Mouse (Mus musculus) lung, embryonic 15.5 days (tissue): ENCODE measurements around the gene Ccdc121. TPM values are rescaled to one million over a fixed set of nuclear protein-coding genes. Genes with fewer than 3 reads are reported as not detected.

Experiments
- ATAC-seq: fragments of 200-750 bp; cut with Nextera tagmentation; 2 replicates; pipeline ENCODE4 v1.8.0; 2017; ENCODE audit warnings: moderate number of reproducible peaks, borderline replicate concordance; ENCODE audit not compliant: low FRiP score, low TSS enrichment; ENCODE audit errors: extremely low read depth
- H3K27ac ChIP-seq: fragments of 300-500 bp; sonication (generic); 2 replicates; pipeline ENCODE4 v1.5.1; 2015; ENCODE audit warnings: moderate library complexity, mild to moderate bottlenecking, inconsistent platforms
- H3K27me3 ChIP-seq: fragments of 300-500 bp; sonication (generic); 2 replicates; pipeline ENCODE4 v1.6.1; 2015; ENCODE audit warnings: inconsistent platforms
- H3K36me3 ChIP-seq: fragments of 300-500 bp; sonication (generic); 2 replicates; pipeline ENCODE4 v1.6.1; 2015; ENCODE audit warnings: inconsistent platforms
- H3K4me1 ChIP-seq: fragments of 300-500 bp; sonication (generic); 2 replicates; pipeline ENCODE4 v1.6.1; 2015; ENCODE audit warnings: inconsistent platforms
- H3K4me2 ChIP-seq: fragments of 300-500 bp; sonication (generic); 2 replicates; pipeline ENCODE4 v1.6.1; 2015; ENCODE audit warnings: inconsistent platforms, mild to moderate bottlenecking, moderate library complexity
- H3K4me3 ChIP-seq: fragments of 300-500 bp; sonication (generic); 2 replicates; pipeline ENCODE4 v1.5.1; 2015; ENCODE audit warnings: mild to moderate bottlenecking, inconsistent platforms
- H3K9ac ChIP-seq: fragments of 300-500 bp; sonication (generic); 2 replicates; pipeline ENCODE4 v1.6.1; 2015; ENCODE audit warnings: inconsistent platforms
- H3K9me3 ChIP-seq: fragments of 300-500 bp; sonication (generic); 2 replicates; pipeline ENCODE4 v1.6.1; 2016; ENCODE audit warnings: inconsistent platforms
- WGBS: fragments of 180-500 bp; shearing (Covaris S2); methylation state at CpG from one replicate; pipeline ENCODE4 v1.1.7; 2015; 5-methylcytosine and 5-hydroxymethylcytosine counted together
- polyA plus RNA-seq: library from polyadenylated mRNA; unstranded; fragments of >200 nt; fragmentation: Nextera tagmentation; extraction: Ambion mirVana; gene quantifications from 2 replicates; pipeline ENCODE4 v1.2.1, GENCODE M21; 2015

Ccdc121 gene
- polyA plus RNA-seq, 1 experiment from 2014 or later: 0.44 TPM

GRCm38 (mm10) chr1:181503471-181503870 is 7.8 kb downstream of the Ccdc121 start:
- no peak for ATAC-seq
- WGBS: 87% methylated on average over 2 of the region's 2 CpGs

GRCm38 (mm10) chr1:181484696-181485095 is 26.6 kb downstream of the Ccdc121 start:
- Histone ChIP-seq H3K27ac (no peak overlapping the region), H3K4me3 (no peak overlapping the region), H3K4me1 (no peaks in the 10 kb centered on the region), H3K9ac (no peak overlapping the region), H3K27me3 (no peaks in the 10 kb centered on the region), H3K4me2 (no peak overlapping the region), H3K36me3 (no peaks in the 10 kb centered on the region), H3K9me3 (no peaks in the 10 kb centered on the region)
- no peak for ATAC-seq
- WGBS: 68% methylated on average over 5 of the region's 5 CpGs

More at GRCm38 (mm10) chr1:181503471-181503870, 7.8 kb downstream of the Ccdc121 start:
- Histone ChIP-seq H3K9ac (no peak overlapping the region), H3K4me3 (no peak overlapping the region), H3K4me2 (no peak overlapping the region), H3K36me3 (no peaks in the 10 kb centered on the region), H3K27ac (no peak overlapping the region), H3K9me3 (no peaks in the 10 kb centered on the region), H3K4me1 (peaks cover 6% of the 10 kb centered on the region), H3K27me3 (no peaks in the 10 kb centered on the region)

GRCm38 (mm10) chr1:181476557-181476956 is 34.7 kb downstream of the Ccdc121 start:
- Histone ChIP-seq H3K4me2 (no peak overlapping the region), H3K36me3 (no peaks in the 10 kb centered on the region), H3K27me3 (no peaks in the 10 kb centered on the region), H3K4me3 (no peak overlapping the region), H3K4me1 (peaks cover 11% of the 10 kb centered on the region; the same call in 1 of the 2 replicates), H3K9me3 (no peaks in the 10 kb centered on the region), H3K27ac (no peak overlapping the region), H3K9ac (no peak overlapping the region)
- no peak for ATAC-seq
- WGBS: 50% methylated on average over 6 of the region's 6 CpGs

- Histone ChIP-seq H3K4me2 (no peak overlapping the region), H3K4me1 (peaks cover 11% of the 10 kb centered on the region; the same call in 1 of the 2 replicates), H3K27me3 (no peaks in the 10 kb centered on the region), H3K9ac (no peak overlapping the region), H3K4me3 (no peak overlapping the region), H3K9me3 (no peaks in the 10 kb centered on the region), H3K27ac (no peak overlapping the region), H3K36me3 (no peaks in the 10 kb centered on the region)
- ATAC-seq: no peak
- WGBS: 52% methylated on average over 8 of the region's 8 CpGs
These were observed 35.1 kb downstream of the Ccdc121 start for GRCm38 (mm10) chr1:181476141-181476540.

GRCm38 (mm10) chr1:181469415-181469814 is 41.8 kb downstream of the Ccdc121 start:
- no peak for ATAC-seq
- Histone ChIP-seq H3K4me3 (no peak overlapping the region), H3K9me3 (no peaks in the 10 kb centered on the region), H3K9ac (no peak overlapping the region), H3K4me1 (peaks cover 17% of the 10 kb centered on the region; the same call in 1 of the 2 replicates), H3K4me2 (no peak overlapping the region), H3K27me3 (no peaks in the 10 kb centered on the region), H3K36me3 (no peaks in the 10 kb centered on the region), H3K27ac (no peak overlapping the region)
- 67% methylated on average over 8 of the region's 8 CpGs for WGBS

- Histone ChIP-seq H3K4me1 (peaks cover 9% of the 10 kb centered on the region; the same call in 1 of the 2 replicates), H3K27ac (no peak overlapping the region), H3K9me3 (no peaks in the 10 kb centered on the region), H3K4me3 (no peak overlapping the region), H3K36me3 (no peaks in the 10 kb centered on the region), H3K27me3 (no peaks in the 10 kb centered on the region), H3K9ac (no peak overlapping the region), H3K4me2 (no peak overlapping the region)
- ATAC-seq: no peak
- 93% methylated on average over 6 of the region's 6 CpGs for WGBS
These were observed 44.0 kb downstream of the Ccdc121 start for GRCm38 (mm10) chr1:181467321-181467670.

- no peak overlapping the region for H3K27ac ChIP-seq
These were observed 44.5 kb downstream of the Ccdc121 start for GRCm38 (mm10) chr1:181466601-181467320.

GRCm38 (mm10) chr1:181466040-181466439 is 45.2 kb downstream of the Ccdc121 start:
- no peak overlapping the region for H3K4me2 ChIP-seq
- no peak overlapping the region for H3K4me3 ChIP-seq
- H3K27ac ChIP-seq: no peak overlapping the region
- H3K27me3 ChIP-seq: no peaks in the 10 kb centered on the region
- H3K9me3 ChIP-seq: no peaks in the 10 kb centered on the region
- no peak for ATAC-seq
- H3K9ac ChIP-seq: no peak overlapping the region
- peaks cover 9% of the 10 kb centered on the region; the same call in 1 of the 2 replicates for H3K4me1 ChIP-seq
- WGBS: 92% methylated on average over 6 of the region's 6 CpGs
- no peaks in the 10 kb centered on the region for H3K36me3 ChIP-seq

More at GRCm38 (mm10) chr1:181466601-181467320, 44.5 kb downstream of the Ccdc121 start:
- Histone ChIP-seq H3K9ac (no peak overlapping the region), H3K27me3 (no peaks in the 10 kb centered on the region), H3K36me3 (no peaks in the 10 kb centered on the region), H3K9me3 (no peaks in the 10 kb centered on the region), H3K4me2 (peak overlapping the region; percentile 3; the same call in 1 of the 2 replicates), H3K4me1 (peaks cover 9% of the 10 kb centered on the region; the same call in 1 of the 2 replicates), H3K4me3 (no peak overlapping the region)
- WGBS: 52% methylated on average over 17 of the region's 17 CpGs
- peak; percentile 46; the same call in 1 of the 2 replicates for ATAC-seq

- 40% methylated on average over 5 of the region's 5 CpGs for WGBS
- Histone ChIP-seq H3K9me3 (no peaks in the 10 kb centered on the region), H3K9ac (no peak overlapping the region), H3K36me3 (no peaks in the 10 kb centered on the region), H3K4me1 (peaks cover 9% of the 10 kb centered on the region; the same call in 1 of the 2 replicates), H3K27me3 (no peaks in the 10 kb centered on the region), H3K4me3 (no peak overlapping the region), H3K4me2 (no peak overlapping the region), H3K27ac (no peak overlapping the region)
- ATAC-seq: no peak
These were observed 46.2 kb downstream of the Ccdc121 start for GRCm38 (mm10) chr1:181465027-181465426.

GRCm38 (mm10) chr1:181462906-181463179 is 48.4 kb downstream of the Ccdc121 start:
- no peak for ATAC-seq

GRCm38 (mm10) chr1:181462051-181462905 is 49.0 kb downstream of the Ccdc121 start:
- Histone ChIP-seq H3K4me3 (no peak overlapping the region), H3K4me1 (peaks cover 9% of the 10 kb centered on the region; the same call in 1 of the 2 replicates), H3K4me2 (no peak overlapping the region), H3K9me3 (no peaks in the 10 kb centered on the region), H3K27ac (no peak overlapping the region), H3K27me3 (no peaks in the 10 kb centered on the region), H3K9ac (no peak overlapping the region), H3K36me3 (no peaks in the 10 kb centered on the region)
- WGBS: 32% methylated on average over 8 of the region's 8 CpGs
- ATAC-seq: no peak

More at GRCm38 (mm10) chr1:181462906-181463179, 48.4 kb downstream of the Ccdc121 start:
- WGBS: 65% methylated on average over 6 of the region's 6 CpGs
- H3K9ac ChIP-seq: no peak overlapping the region
- no peaks in the 10 kb centered on the region for H3K27me3 ChIP-seq
- no peak overlapping the region for H3K4me3 ChIP-seq
- no peaks in the 10 kb centered on the region for H3K9me3 ChIP-seq
- H3K4me2 ChIP-seq: no peak overlapping the region
- H3K4me1 ChIP-seq: peaks cover 9% of the 10 kb centered on the region; the same call in 1 of the 2 replicates
- H3K27ac ChIP-seq: no peak overlapping the region
- no peaks in the 10 kb centered on the region for H3K36me3 ChIP-seq

- Histone ChIP-seq H3K27ac (no peak overlapping the region), H3K4me3 (no peak overlapping the region), H3K9ac (no peak overlapping the region), H3K27me3 (no peaks in the 10 kb centered on the region), H3K9me3 (no peaks in the 10 kb centered on the region), H3K4me2 (no peak overlapping the region), H3K4me1 (peaks cover 2% of the 10 kb centered on the region; the same call in 1 of the 2 replicates), H3K36me3 (no peaks in the 10 kb centered on the region)
- 72% methylated on average over 8 of the region's 8 CpGs for WGBS
- no peak for ATAC-seq
These were observed 49.8 kb downstream of the Ccdc121 start for GRCm38 (mm10) chr1:181461484-181461883.
